Mouse (Mus musculus): ENCODE measurements around the gene Nxph1. TPM values are rescaled to one million over a fixed set of nuclear protein-coding genes. Genes with fewer than 3 reads are reported as not detected.

Gene Nxph1
- polyA plus RNA-seq, 1 experiment from 2014 or later, result not detected

- no peak for TF ChIP-seq CTCF (IDR thresholded peaks at IDR 0.05; ENCODE audit: low read depth)
- Histone ChIP-seq H3K27me3 (ENCODE audit: insufficient read depth, low read length) (no peaks in the 10 kb centered on the region), H3K9ac (no peak overlapping the region), H3K9me3 (ENCODE audit: low read depth, low read length) (no peaks in the 10 kb centered on the region), H3K4me2 (no peak overlapping the region), H3K4me3 (ENCODE audit: low read depth, low read length) (no peak overlapping the region), H3K36me3 (ENCODE audit: insufficient read depth) (no peaks in the 10 kb centered on the region), H3K4me1 (ENCODE audit: insufficient read depth) (no peaks in the 10 kb centered on the region), H3K27ac (ENCODE audit: low read depth) (no peak overlapping the region)
- WGBS, result 43% methylated on average over 7 of the region's 7 CpGs
- DNase-seq, result no peak
- ATAC-seq (ENCODE audit: insufficient read depth), result no peak
Observed at GRCm38 (mm10) chr6:9069913-9070312, 121.7 kb downstream of the Nxph1 start.

GRCm38 (mm10) chr6:9076463-9076862 is 128.2 kb downstream of the Nxph1 start:
- 49% methylated on average over 2 of the region's 2 CpGs for whole genome bisulfite sequencing
- Histone ChIP-seq H3K4me1 (ENCODE audit: insufficient read depth) (no peaks in the 10 kb centered on the region), H3K36me3 (ENCODE audit: insufficient read depth) (no peaks in the 10 kb centered on the region), H3K9me3 (ENCODE audit: low read depth, low read length) (no peaks in the 10 kb centered on the region), H3K9ac (no peak overlapping the region), H3K4me3 (ENCODE audit: low read depth, low read length) (no peak overlapping the region), H3K4me2 (no peak overlapping the region), H3K27ac (ENCODE audit: low read depth) (no peak overlapping the region), H3K27me3 (ENCODE audit: insufficient read depth, low read length) (no peaks in the 10 kb centered on the region)
- ATAC-seq (ENCODE audit: insufficient read depth), result no peak
- DNase-seq, result no peak
- no peak for TF ChIP-seq CTCF (IDR thresholded peaks at IDR 0.05; ENCODE audit: low read depth)

GRCm38 (mm10) chr6:9077793-9078689 is 129.8 kb downstream of the Nxph1 start:
- no peak overlapping the region for H3K27ac ChIP-seq (ENCODE audit: low read depth)
- 51% methylated on average over 4 of the region's 4 CpGs for WGBS
- no peaks in the 10 kb centered on the region for H3K9me3 ChIP-seq (ENCODE audit: low read depth, low read length)
- DNase-seq (peak; percentile 6), ATAC-seq (ENCODE audit: insufficient read depth) (no peak)
- H3K4me2 ChIP-seq, result no peak overlapping the region
- H3K27me3 ChIP-seq (ENCODE audit: insufficient read depth, low read length), result no peaks in the 10 kb centered on the region
- H3K36me3 ChIP-seq (ENCODE audit: insufficient read depth), result no peaks in the 10 kb centered on the region
- no peak overlapping the region for H3K4me3 ChIP-seq (ENCODE audit: low read depth, low read length)
- H3K9ac ChIP-seq, result no peak overlapping the region
- TF ChIP-seq CTCF (IDR thresholded peaks at IDR 0.05; ENCODE audit: low read depth), result no peak
- no peaks in the 10 kb centered on the region for H3K4me1 ChIP-seq (ENCODE audit: insufficient read depth)

GRCm38 (mm10) chr6:9083851-9084250 is 135.6 kb downstream of the Nxph1 start:
- 80% methylated on average over 3 of the region's 3 CpGs for whole genome bisulfite sequencing
- no peaks in the 10 kb centered on the region for H3K9me3 ChIP-seq (ENCODE audit: low read depth, low read length)
- no peaks in the 10 kb centered on the region for H3K27me3 ChIP-seq (ENCODE audit: insufficient read depth, low read length)

GRCm38 (mm10) chr6:9097345-9097744 is 149.1 kb downstream of the Nxph1 start:
- Histone ChIP-seq H3K27me3 (ENCODE audit: insufficient read depth, low read length) (no peaks in the 10 kb centered on the region), H3K4me2 (no peak overlapping the region), H3K27ac (ENCODE audit: low read depth) (no peak overlapping the region), H3K4me1 (ENCODE audit: insufficient read depth) (no peaks in the 10 kb centered on the region), H3K36me3 (ENCODE audit: insufficient read depth) (no peaks in the 10 kb centered on the region), H3K9ac (no peak overlapping the region), H3K4me3 (ENCODE audit: low read depth, low read length) (no peak overlapping the region), H3K9me3 (ENCODE audit: low read depth, low read length) (no peaks in the 10 kb centered on the region)
- ATAC-seq (ENCODE audit: insufficient read depth) (no peak), DNase-seq (no peak)
- no peak for TF ChIP-seq CTCF (IDR thresholded peaks at IDR 0.05; ENCODE audit: low read depth)
- WGBS, result 78% methylated on average over 2 of the region's 2 CpGs

More at GRCm38 (mm10) chr6:9083851-9084250, 135.6 kb downstream of the Nxph1 start:
- Histone ChIP-seq H3K9ac (no peak overlapping the region), H3K4me3 (ENCODE audit: low read depth, low read length) (no peak overlapping the region), H3K27ac (ENCODE audit: low read depth) (no peak overlapping the region), H3K4me2 (no peak overlapping the region), H3K36me3 (ENCODE audit: insufficient read depth) (no peaks in the 10 kb centered on the region), H3K4me1 (ENCODE audit: insufficient read depth) (no peaks in the 10 kb centered on the region)
- no peak for TF ChIP-seq CTCF (IDR thresholded peaks at IDR 0.05; ENCODE audit: low read depth)
- ATAC-seq (ENCODE audit: insufficient read depth) (no peak), DNase-seq (no peak)

GRCm38 (mm10) chr6:9107366-9107765 is 159.1 kb downstream of the Nxph1 start:
- H3K27me3 ChIP-seq (ENCODE audit: insufficient read depth, low read length), result no peaks in the 10 kb centered on the region
- no peak overlapping the region for H3K27ac ChIP-seq (ENCODE audit: low read depth)
- no peak overlapping the region for H3K9ac ChIP-seq
- H3K4me2 ChIP-seq, result no peak overlapping the region
- TF ChIP-seq CTCF (IDR thresholded peaks at IDR 0.05; ENCODE audit: low read depth), result no peak
- no peak overlapping the region for H3K4me3 ChIP-seq (ENCODE audit: low read depth, low read length)
- ATAC-seq (ENCODE audit: insufficient read depth), result no peak
- no peaks in the 10 kb centered on the region for H3K4me1 ChIP-seq (ENCODE audit: insufficient read depth)
- no peak for DNase-seq
- H3K36me3 ChIP-seq (ENCODE audit: insufficient read depth), result no peaks in the 10 kb centered on the region
- no peaks in the 10 kb centered on the region for H3K9me3 ChIP-seq (ENCODE audit: low read depth, low read length)

GRCm38 (mm10) chr6:9119136-9119535 is 170.9 kb downstream of the Nxph1 start:
- no peak for TF ChIP-seq CTCF (IDR thresholded peaks at IDR 0.05; ENCODE audit: low read depth)
- no peak for ATAC-seq (ENCODE audit: insufficient read depth)
- DNase-seq, result no peak
- H3K4me2 ChIP-seq, result no peak overlapping the region
- H3K9ac ChIP-seq, result no peak overlapping the region
- no peak overlapping the region for H3K4me3 ChIP-seq (ENCODE audit: low read depth, low read length)
- H3K27ac ChIP-seq (ENCODE audit: low read depth), result no peak overlapping the region
- 70% methylated on average over 2 of the region's 2 CpGs for WGBS
- no peaks in the 10 kb centered on the region for H3K4me1 ChIP-seq (ENCODE audit: insufficient read depth)
- no peaks in the 10 kb centered on the region for H3K27me3 ChIP-seq (ENCODE audit: insufficient read depth, low read length)
- H3K9me3 ChIP-seq (ENCODE audit: low read depth, low read length), result no peaks in the 10 kb centered on the region
- no peaks in the 10 kb centered on the region for H3K36me3 ChIP-seq (ENCODE audit: insufficient read depth)
